Mouse (Mus musculus) liver, embryonic 16.5 days (tissue): ENCODE data around the gene Cluh. TPM values are rescaled to one million over a fixed set of nuclear protein-coding genes. Genes with fewer than 3 reads are reported as not detected.

Source experiments
- ATAC-seq: fragments of 200-750 bp; cut with Nextera tagmentation; 2 replicates; pipeline ENCODE4 v1.8.0; 2017; ENCODE audit warnings: low read depth, mild to moderate bottlenecking, moderate number of reproducible peaks, moderate library complexity
- H3K27ac ChIP-seq: fragments of 300-500 bp; sonication (generic); 2 replicates; pipeline ENCODE4 v1.5.1; 2014; ENCODE audit warnings: mild to moderate bottlenecking, low read length
- H3K27me3 ChIP-seq: fragments of 300-500 bp; sonication (generic); 2 replicates; pipeline ENCODE4 v1.6.1; 2014; ENCODE audit warnings: low read depth, low read length, mixed read lengths; ENCODE audit not compliant: control insufficient read depth, insufficient read depth
- H3K36me3 ChIP-seq: fragments of 300-500 bp; sonication (generic); 2 replicates; pipeline ENCODE4 v1.6.1; 2014; ENCODE audit warnings: mild to moderate bottlenecking; ENCODE audit not compliant: control insufficient read depth, insufficient read depth
- H3K4me1 ChIP-seq: fragments of 300-500 bp; sonication (generic); 2 replicates; pipeline ENCODE4 v1.6.1; 2014; ENCODE audit warnings: low read depth, low read length, mixed read lengths; ENCODE audit not compliant: control insufficient read depth
- H3K4me2 ChIP-seq: fragments of 300-500 bp; sonication (generic); 2 replicates; pipeline ENCODE4 v1.6.1; 2014; ENCODE audit warnings: low read depth, low read length, mixed read lengths
- H3K4me3 ChIP-seq: fragments of 300-500 bp; sonication (generic); 2 replicates; pipeline ENCODE4 v1.5.1; 2014; ENCODE audit warnings: low read depth, mild to moderate bottlenecking, low read length
- H3K9ac ChIP-seq: fragments of 300-500 bp; sonication (generic); 2 replicates; pipeline ENCODE4 v1.6.1; 2014; ENCODE audit warnings: low read depth, low read length
- H3K9me3 ChIP-seq: fragments of 300-500 bp; sonication (generic); replicated peaks from 2 replicates; pipeline ENCODE4 v1.6.1; 2016; ENCODE audit warnings: low read length; ENCODE audit not compliant: control insufficient read depth
- WGBS: fragments of 180-500 bp; shearing (Covaris S2); extraction: QIAGEN DNeasy Blood & Tissue Kit; methylation state at CpG from one replicate; pipeline ENCODE4 v1.1.7; 2014; ENCODE audit not compliant: insufficient replicate concordance; 5-methylcytosine and 5-hydroxymethylcytosine counted together
- polyA plus RNA-seq: library from polyadenylated mRNA; unstranded; fragments of >200 nt; fragmentation: Nextera tagmentation; extraction: Ambion mirVana; gene quantifications from 2 replicates; pipeline ENCODE4 v1.2.1, GENCODE M21; 2015

The Cluh gene
- polyA plus RNA-seq, 1 experiment from 2014 or later, result 35.3 TPM

DNA sequence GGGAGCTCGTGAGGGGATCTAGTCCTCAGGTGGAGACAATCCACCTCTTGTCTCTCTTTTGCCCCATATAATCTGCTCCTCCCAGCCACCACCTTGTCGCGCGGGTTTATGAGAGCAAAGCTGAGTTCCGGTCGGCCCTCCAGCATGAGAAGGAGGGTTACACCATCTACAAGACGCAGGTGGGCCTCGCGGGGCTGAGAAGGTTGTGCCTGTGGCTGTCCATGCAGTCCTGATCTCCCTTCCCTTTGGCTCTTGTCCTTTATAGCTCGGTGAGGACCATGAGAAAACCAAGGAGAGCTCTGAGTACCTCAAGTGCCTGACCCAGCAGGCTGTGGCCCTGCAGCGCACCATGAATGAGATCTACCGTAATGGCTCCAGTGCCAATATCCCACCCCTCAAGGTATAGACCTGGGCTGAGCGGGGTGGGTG is 18.3 kb downstream of the Cluh start:
- Histone ChIP-seq H3K9me3 (no peaks in the 10 kb centered on the region), H3K9ac (no peak overlapping the region), H3K4me3 (no peak overlapping the region), H3K4me1 (no peaks in the 10 kb centered on the region), H3K4me2 (no peak overlapping the region), H3K36me3 (peaks cover 25% of the 10 kb centered on the region), H3K27me3 (no peaks in the 10 kb centered on the region), H3K27ac (no peak overlapping the region)
- ATAC-seq, result no peak
- whole genome bisulfite sequencing, result 84% methylated on average over 13 of the region's 13 CpGs

DNA sequence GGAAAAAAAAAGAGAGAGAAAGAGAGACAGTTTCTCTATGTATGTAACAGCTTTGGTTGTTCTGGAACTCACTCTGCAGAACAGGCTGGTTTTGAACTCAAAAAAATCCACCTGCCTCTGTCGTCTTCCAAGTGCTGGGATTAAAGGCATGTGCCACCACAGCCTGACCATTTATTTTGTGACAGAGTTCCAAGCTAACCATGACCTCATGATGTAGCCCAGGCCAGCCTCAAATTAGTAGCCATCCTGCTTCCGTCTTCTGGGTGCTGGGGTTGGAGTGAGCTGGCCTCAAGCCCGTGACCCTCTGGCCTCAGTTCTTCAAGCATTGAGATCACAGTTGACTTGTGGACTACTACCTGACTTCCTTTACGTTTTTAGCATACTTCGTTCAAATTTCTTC is 19.2 kb downstream of the Cluh start:
- H3K4me2 ChIP-seq, result no peak overlapping the region
- no peaks in the 10 kb centered on the region for H3K27me3 ChIP-seq
- no peaks in the 10 kb centered on the region for H3K9me3 ChIP-seq
- H3K27ac ChIP-seq, result no peak overlapping the region
- peaks cover 28% of the 10 kb centered on the region for H3K36me3 ChIP-seq
- H3K9ac ChIP-seq, result no peak overlapping the region
- ATAC-seq, result no peak
- H3K4me1 ChIP-seq, result peaks cover 6% of the 10 kb centered on the region
- WGBS, result 73% methylated on average over 5 of the region's 5 CpGs
- H3K4me3 ChIP-seq, result no peak overlapping the region

DNA sequence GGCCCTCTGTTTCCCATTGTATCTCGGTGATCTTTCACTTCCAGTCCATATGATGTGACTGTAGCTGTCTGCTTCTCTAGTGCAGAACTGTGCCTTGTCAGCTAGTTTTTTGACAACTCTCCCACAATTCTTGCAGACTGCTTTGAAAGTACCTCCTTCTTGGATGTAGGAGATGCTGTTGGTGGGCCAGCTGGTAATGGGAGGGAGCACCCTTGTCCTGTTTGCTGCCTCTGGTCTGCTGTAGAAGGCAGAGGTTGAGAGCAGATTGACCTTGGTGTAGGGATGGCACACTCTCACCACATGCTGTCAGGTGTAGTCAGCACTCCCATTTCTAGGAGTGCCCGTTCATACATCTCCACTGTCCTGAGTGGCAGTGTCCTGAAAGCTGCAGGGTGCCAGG is 19.7 kb downstream of the Cluh start:
- no peak overlapping the region for H3K9ac ChIP-seq
- H3K4me3 ChIP-seq, result no peak overlapping the region
- H3K27me3 ChIP-seq, result no peaks in the 10 kb centered on the region
- H3K4me1 ChIP-seq, result peaks cover 9% of the 10 kb centered on the region
- H3K36me3 ChIP-seq, result peaks cover 26% of the 10 kb centered on the region
- H3K9me3 ChIP-seq, result no peaks in the 10 kb centered on the region
- H3K27ac ChIP-seq, result no peak overlapping the region
- H3K4me2 ChIP-seq, result no peak overlapping the region
- WGBS, result 81% methylated on average over 2 of the region's 2 CpGs
- ATAC-seq, result no peak

DNA sequence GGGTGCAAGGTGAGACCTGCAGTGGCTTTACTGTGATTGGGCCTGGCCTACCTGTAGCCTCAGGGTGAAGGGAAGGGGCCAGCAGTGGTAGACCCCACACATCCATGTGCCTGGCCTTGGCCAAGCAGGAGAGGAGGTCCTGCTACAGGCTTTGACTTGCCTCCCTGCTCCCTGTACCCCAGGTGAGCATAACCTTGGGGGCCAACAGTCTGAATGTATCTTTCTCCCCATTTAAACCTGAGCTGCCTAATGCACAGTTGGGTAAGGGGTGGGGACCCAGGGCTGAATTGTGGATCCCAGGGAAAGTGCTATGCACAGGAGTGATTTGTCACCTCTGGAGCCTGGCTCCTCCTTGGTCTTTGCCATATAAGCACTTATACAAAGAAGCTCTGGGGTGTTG is 20.9 kb downstream of the Cluh start:
- H3K27ac ChIP-seq, result no peak overlapping the region
- ATAC-seq, result no peak
- H3K4me3 ChIP-seq, result no peak overlapping the region
- H3K4me2 ChIP-seq, result no peak overlapping the region
- no peaks in the 10 kb centered on the region for H3K27me3 ChIP-seq
- H3K36me3 ChIP-seq, result peaks cover 27% of the 10 kb centered on the region
- peaks cover 16% of the 10 kb centered on the region for H3K4me1 ChIP-seq
- H3K9me3 ChIP-seq, result no peaks in the 10 kb centered on the region
- no peak overlapping the region for H3K9ac ChIP-seq

DNA sequence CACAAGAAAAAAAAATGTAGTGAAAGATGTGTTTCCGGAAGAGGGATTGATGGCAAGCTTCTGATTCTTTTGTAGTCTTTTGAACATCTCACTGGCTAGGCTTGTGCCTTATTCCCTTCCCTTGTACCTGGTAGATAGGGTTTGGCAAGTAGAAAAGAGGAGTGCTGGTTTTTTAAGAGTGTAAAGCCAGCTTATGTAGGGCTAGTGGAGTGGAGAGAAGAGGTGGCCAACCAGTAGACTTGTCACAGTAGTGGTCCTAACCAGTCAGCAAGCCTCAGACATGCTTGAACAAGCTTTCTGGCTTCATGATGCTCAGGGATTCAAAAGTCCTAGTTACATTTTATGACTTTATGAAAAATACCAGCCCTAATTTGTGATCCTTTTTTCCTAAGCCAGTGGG is 21.7 kb downstream of the Cluh start:
- Histone ChIP-seq H3K27ac (no peak overlapping the region), H3K4me3 (no peak overlapping the region), H3K9ac (no peak overlapping the region), H3K9me3 (no peaks in the 10 kb centered on the region), H3K4me1 (peaks cover 16% of the 10 kb centered on the region), H3K27me3 (no peaks in the 10 kb centered on the region), H3K36me3 (peaks cover 21% of the 10 kb centered on the region), H3K4me2 (no peak overlapping the region)
- 87% methylated on average over 1 of the region's 1 CpGs for WGBS
- no peak for ATAC-seq

DNA sequence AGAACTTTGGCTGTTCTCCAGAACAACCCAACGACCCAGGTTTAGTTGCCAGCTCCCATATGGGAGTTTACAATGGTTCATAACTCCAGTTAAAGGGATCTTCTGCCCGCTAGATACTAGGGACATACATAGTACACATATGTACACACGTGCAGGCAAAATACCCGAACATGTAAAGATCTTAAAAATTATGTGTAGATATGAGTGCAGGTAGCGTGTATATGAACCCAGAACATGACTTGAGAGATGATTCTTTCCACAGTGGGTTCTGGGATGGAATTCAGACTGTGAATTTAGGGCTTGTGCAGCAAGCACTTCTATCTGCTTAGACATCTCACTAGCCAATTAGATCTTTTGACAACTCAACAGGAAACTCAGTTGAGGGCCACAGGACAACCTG is 22.5 kb downstream of the Cluh start:
- H3K27me3 ChIP-seq, result no peaks in the 10 kb centered on the region
- H3K4me1 ChIP-seq, result peaks cover 16% of the 10 kb centered on the region
- H3K27ac ChIP-seq, result no peak overlapping the region
- no peaks in the 10 kb centered on the region for H3K9me3 ChIP-seq
- no peak overlapping the region for H3K4me3 ChIP-seq
- no peak overlapping the region for H3K9ac ChIP-seq
- H3K4me2 ChIP-seq, result no peak overlapping the region
- no peak for ATAC-seq
- 83% methylated on average over 5 of the region's 5 CpGs for WGBS
- peaks cover 23% of the 10 kb centered on the region for H3K36me3 ChIP-seq

DNA sequence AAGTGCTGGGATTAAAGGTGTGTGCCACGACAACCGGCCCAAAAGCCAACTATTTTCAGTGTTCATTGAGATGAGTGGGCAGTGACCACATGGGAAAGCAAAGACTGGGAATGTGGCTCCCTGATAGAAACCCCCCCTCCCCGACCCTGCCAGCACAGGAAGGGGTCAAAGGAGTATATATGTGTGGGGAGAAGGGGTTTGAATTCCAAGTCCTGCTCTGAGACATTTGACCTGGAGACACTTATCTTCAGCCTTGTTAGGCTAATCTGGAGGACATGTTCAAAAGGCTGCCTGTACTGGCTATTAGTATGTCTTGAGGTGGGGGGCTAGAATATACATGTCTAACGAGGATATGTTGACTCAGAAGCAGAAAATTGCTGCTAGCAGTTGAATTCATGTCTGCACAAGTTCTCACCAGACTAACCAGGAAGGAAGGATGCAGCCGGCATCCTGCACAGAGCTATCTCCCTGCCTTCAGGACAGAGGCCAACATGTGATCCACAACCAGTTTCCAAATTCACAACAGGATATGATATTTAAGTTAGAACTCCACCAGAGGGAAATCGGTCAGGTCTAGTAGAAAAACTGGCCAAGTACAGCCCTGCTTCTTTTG is 23.7 kb downstream of the Cluh start:
- H3K36me3 ChIP-seq, result peaks cover 31% of the 10 kb centered on the region
- H3K4me3 ChIP-seq, result no peak overlapping the region
- H3K4me2 ChIP-seq, result peak overlapping the region; percentile 5

DNA sequence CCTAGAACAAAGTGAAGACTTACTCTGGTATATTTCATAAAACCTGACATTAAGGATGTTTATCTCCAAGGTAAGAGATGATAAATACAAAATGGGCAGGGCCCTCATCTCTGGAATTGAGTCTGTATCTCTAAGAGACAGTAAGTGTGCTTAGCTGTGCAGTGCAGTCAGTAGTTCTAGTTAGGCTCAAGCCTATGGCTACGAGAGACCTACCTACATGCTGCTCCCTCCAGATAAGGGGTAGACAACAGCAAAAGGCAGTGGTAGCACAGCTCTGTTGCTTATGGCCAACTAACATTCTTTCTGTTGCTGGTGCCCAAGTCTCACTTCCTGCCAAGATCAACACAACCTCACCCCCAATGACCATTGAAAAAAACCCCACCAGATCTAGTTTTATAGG is 24.3 kb downstream of the Cluh start:
- Histone ChIP-seq H3K4me1 (peaks cover 16% of the 10 kb centered on the region), H3K4me3 (no peak overlapping the region), H3K36me3 (peaks cover 36% of the 10 kb centered on the region), H3K9me3 (no peaks in the 10 kb centered on the region), H3K4me2 (peak overlapping the region; percentile 5), H3K27ac (peak overlapping the region; percentile 57; the same call in 1 of the 2 replicates), H3K9ac (no peak overlapping the region), H3K27me3 (no peaks in the 10 kb centered on the region)
- peak; percentile 92 for ATAC-seq
- 18% methylated on average over 1 of the region's 1 CpGs for WGBS

More for the DNA sequence above, 23.7 kb downstream of the Cluh start:
- H3K9me3 ChIP-seq, result no peaks in the 10 kb centered on the region
- 0 out of 2 replicates have a peak, but pooled peaks have one; percentile 4 for ATAC-seq
- no peak overlapping the region for H3K9ac ChIP-seq
- no peaks in the 10 kb centered on the region for H3K27me3 ChIP-seq
- H3K27ac ChIP-seq, result peak overlapping the region; percentile 57; the same call in 1 of the 2 replicates
- 63% methylated on average over 6 of the region's 6 CpGs for WGBS
- H3K4me1 ChIP-seq, result peaks cover 16% of the 10 kb centered on the region

DNA sequence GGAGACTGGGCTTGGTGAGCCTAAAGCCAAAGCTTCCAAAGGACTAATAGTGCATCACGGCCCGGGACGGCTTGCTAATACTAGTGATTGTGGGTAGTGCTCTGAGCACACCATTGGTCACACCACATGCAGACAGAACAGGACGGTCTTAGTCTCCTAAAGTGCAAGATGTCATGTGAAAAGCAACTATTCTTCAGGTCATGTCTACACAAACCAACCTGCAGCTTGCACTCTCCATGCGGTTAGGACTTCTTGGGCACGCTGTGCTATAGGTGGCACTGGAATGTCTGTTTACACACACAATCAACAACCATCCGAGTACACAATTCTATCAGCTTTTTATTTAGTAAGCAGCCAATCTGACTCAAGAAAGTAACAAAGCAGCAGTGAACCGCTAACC is 25.4 kb downstream of the Cluh start:
- H3K27ac ChIP-seq, result 0 out of 2 replicates have a peak overlapping the region, but pooled peaks have one; percentile 8

More for the DNA sequence above, 25.4 kb downstream of the Cluh start:
- H3K9me3 ChIP-seq, result no peaks in the 10 kb centered on the region
- peaks cover 43% of the 10 kb centered on the region for H3K36me3 ChIP-seq
- H3K4me2 ChIP-seq, result no peak overlapping the region
- H3K9ac ChIP-seq, result no peak overlapping the region
- no peaks in the 10 kb centered on the region for H3K27me3 ChIP-seq
- peaks cover 16% of the 10 kb centered on the region for H3K4me1 ChIP-seq
- ATAC-seq, result no peak
- H3K4me3 ChIP-seq, result no peak overlapping the region
- WGBS, result 90% methylated on average over 8 of the region's 8 CpGs
